Mouse (Mus musculus): Measurements from ENCODE around the gene Bcas3. TPM values are rescaled to one million over a fixed set of nuclear protein-coding genes. Genes with fewer than 3 reads are reported as not detected.
A peak's percentile ranks its signal among the peaks of the same experiment; 100 is the strongest.

Bcas3 gene
- polyA plus RNA-seq, 1 experiment from 2014 or later = 29.7 TPM

GRCm38 (mm10) chr11:85366168-85366567, 13.2 kb downstream of the Bcas3 start:
- Histone ChIP-seq H3K9ac (ENCODE audit: low read depth, low read length) (no peak overlapping the region), H3K36me3 (ENCODE audit: control insufficient read depth, insufficient read depth, low read length) (peaks cover 8% of the 10 kb centered on the region)
- WGBS = 92% methylated on average over 3 of the region's 3 CpGs

GRCm38 (mm10) chr11:85367823-85368222, 14.9 kb downstream of the Bcas3 start:
- Histone ChIP-seq H3K9ac (ENCODE audit: low read depth, low read length) (no peak overlapping the region), H3K36me3 (ENCODE audit: control insufficient read depth, insufficient read depth, low read length) (peaks cover 8% of the 10 kb centered on the region), H3K9me3 (ENCODE audit: control insufficient read depth, low read length) (no peaks in the 10 kb centered on the region), H3K27me3 (replicated peaks; ENCODE audit: control insufficient read depth, insufficient read depth, low read length) (no peaks in the 10 kb centered on the region), H3K4me1 (ENCODE audit: control insufficient read depth, insufficient read depth, low read depth, low read length) (no peaks in the 10 kb centered on the region), H3K4me2 (ENCODE audit: low read length) (no peak overlapping the region), H3K4me3 (ENCODE audit: low read length) (no peak overlapping the region), H3K27ac (ENCODE audit: low read depth, low read length) (no peak overlapping the region)
- WGBS = 51% methylated on average over 3 of the region's 3 CpGs
- ATAC-seq = no peak

More at GRCm38 (mm10) chr11:85366168-85366567, 13.2 kb downstream of the Bcas3 start:
- Histone ChIP-seq H3K4me3 (ENCODE audit: low read length) (no peak overlapping the region), H3K27ac (ENCODE audit: low read depth, low read length) (no peak overlapping the region), H3K9me3 (ENCODE audit: control insufficient read depth, low read length) (no peaks in the 10 kb centered on the region), H3K4me2 (ENCODE audit: low read length) (no peak overlapping the region), H3K4me1 (ENCODE audit: control insufficient read depth, insufficient read depth, low read depth, low read length) (no peaks in the 10 kb centered on the region), H3K27me3 (replicated peaks; ENCODE audit: control insufficient read depth, insufficient read depth, low read length) (no peaks in the 10 kb centered on the region)
- ATAC-seq = no peak

- 87% methylated on average over 3 of the region's 3 CpGs for WGBS
- Histone ChIP-seq H3K9me3 (ENCODE audit: control insufficient read depth, low read length) (no peaks in the 10 kb centered on the region), H3K27ac (ENCODE audit: low read depth, low read length) (no peak overlapping the region), H3K27me3 (replicated peaks; ENCODE audit: control insufficient read depth, insufficient read depth, low read length) (no peaks in the 10 kb centered on the region), H3K4me2 (ENCODE audit: low read length) (no peak overlapping the region), H3K4me1 (ENCODE audit: control insufficient read depth, insufficient read depth, low read depth, low read length) (no peaks in the 10 kb centered on the region), H3K4me3 (ENCODE audit: low read length) (no peak overlapping the region), H3K36me3 (ENCODE audit: control insufficient read depth, insufficient read depth, low read length) (no peaks in the 10 kb centered on the region), H3K9ac (ENCODE audit: low read depth, low read length) (no peak overlapping the region)
- no peak for ATAC-seq
Measured at GRCm38 (mm10) chr11:85379091-85379490, 26.1 kb downstream of the Bcas3 start.

GRCm38 (mm10) chr11:85380046-85380445, 27.1 kb downstream of the Bcas3 start:
- no peak for ATAC-seq
- Histone ChIP-seq H3K4me1 (ENCODE audit: control insufficient read depth, insufficient read depth, low read depth, low read length) (no peaks in the 10 kb centered on the region), H3K9me3 (ENCODE audit: control insufficient read depth, low read length) (no peaks in the 10 kb centered on the region), H3K4me3 (ENCODE audit: low read length) (no peak overlapping the region), H3K36me3 (ENCODE audit: control insufficient read depth, insufficient read depth, low read length) (no peaks in the 10 kb centered on the region), H3K4me2 (ENCODE audit: low read length) (no peak overlapping the region), H3K27me3 (replicated peaks; ENCODE audit: control insufficient read depth, insufficient read depth, low read length) (no peaks in the 10 kb centered on the region), H3K27ac (ENCODE audit: low read depth, low read length) (no peak overlapping the region), H3K9ac (ENCODE audit: low read depth, low read length) (no peak overlapping the region)
- 14% methylated on average over 1 of the region's 1 CpGs for WGBS

- Histone ChIP-seq H3K4me2 (ENCODE audit: low read length) (no peak overlapping the region), H3K27me3 (replicated peaks; ENCODE audit: control insufficient read depth, insufficient read depth, low read length) (no peaks in the 10 kb centered on the region), H3K36me3 (ENCODE audit: control insufficient read depth, insufficient read depth, low read length) (no peaks in the 10 kb centered on the region), H3K4me1 (ENCODE audit: control insufficient read depth, insufficient read depth, low read depth, low read length) (no peaks in the 10 kb centered on the region), H3K9ac (ENCODE audit: low read depth, low read length) (no peak overlapping the region), H3K9me3 (ENCODE audit: control insufficient read depth, low read length) (no peaks in the 10 kb centered on the region), H3K4me3 (ENCODE audit: low read length) (no peak overlapping the region), H3K27ac (ENCODE audit: low read depth, low read length) (no peak overlapping the region)
- 19% methylated on average over 4 of the region's 4 CpGs for WGBS
- ATAC-seq = 0 out of 2 replicates have a peak, but pooled peaks have one; percentile 61
Measured at GRCm38 (mm10) chr11:85382055-85382454, 29.1 kb downstream of the Bcas3 start.

GRCm38 (mm10) chr11:85383975-85384821, 31.2 kb downstream of the Bcas3 start:
- H3K9ac ChIP-seq (ENCODE audit: low read depth, low read length) = no peak overlapping the region
- ATAC-seq = no peak
- no peak overlapping the region for H3K27ac ChIP-seq (ENCODE audit: low read depth, low read length)
- no peaks in the 10 kb centered on the region for H3K9me3 ChIP-seq (ENCODE audit: control insufficient read depth, low read length)
- no peak overlapping the region for H3K4me2 ChIP-seq (ENCODE audit: low read length)
- WGBS = 92% methylated on average over 7 of the region's 7 CpGs
- no peaks in the 10 kb centered on the region for H3K27me3 ChIP-seq (replicated peaks; ENCODE audit: control insufficient read depth, insufficient read depth, low read length)
- no peak overlapping the region for H3K4me3 ChIP-seq (ENCODE audit: low read length)
- H3K4me1 ChIP-seq (ENCODE audit: control insufficient read depth, insufficient read depth, low read depth, low read length) = no peaks in the 10 kb centered on the region
- H3K36me3 ChIP-seq (ENCODE audit: control insufficient read depth, insufficient read depth, low read length) = no peaks in the 10 kb centered on the region

- no peaks in the 10 kb centered on the region for H3K36me3 ChIP-seq (ENCODE audit: control insufficient read depth, insufficient read depth, low read length)
- H3K4me3 ChIP-seq (ENCODE audit: low read length) = no peak overlapping the region
- H3K4me2 ChIP-seq (ENCODE audit: low read length) = no peak overlapping the region
- H3K9ac ChIP-seq (ENCODE audit: low read depth, low read length) = no peak overlapping the region
- H3K9me3 ChIP-seq (ENCODE audit: control insufficient read depth, low read length) = no peaks in the 10 kb centered on the region
- no peaks in the 10 kb centered on the region for H3K27me3 ChIP-seq (replicated peaks; ENCODE audit: control insufficient read depth, insufficient read depth, low read length)
- peaks cover 3% of the 10 kb centered on the region for H3K4me1 ChIP-seq (ENCODE audit: control insufficient read depth, insufficient read depth, low read depth, low read length)
- H3K27ac ChIP-seq (ENCODE audit: low read depth, low read length) = peak overlapping the region; percentile 25; the same call in 1 of the 2 replicates
- 28% methylated on average over 12 of the region's 12 CpGs for WGBS
- ATAC-seq = no peak
Measured at GRCm38 (mm10) chr11:85392179-85392863, 39.4 kb downstream of the Bcas3 start.

GRCm38 (mm10) chr11:85392864-85393220, 39.9 kb downstream of the Bcas3 start:
- Histone ChIP-seq H3K9ac (ENCODE audit: low read depth, low read length) (no peak overlapping the region), H3K36me3 (ENCODE audit: control insufficient read depth, insufficient read depth, low read length) (no peaks in the 10 kb centered on the region), H3K27me3 (replicated peaks; ENCODE audit: control insufficient read depth, insufficient read depth, low read length) (no peaks in the 10 kb centered on the region), H3K27ac (ENCODE audit: low read depth, low read length) (peak overlapping the region; percentile 39; the same call in 1 of the 2 replicates), H3K4me3 (ENCODE audit: low read length) (no peak overlapping the region), H3K4me2 (ENCODE audit: low read length) (no peak overlapping the region; the same call in 1 of the 2 replicates), H3K9me3 (ENCODE audit: control insufficient read depth, low read length) (no peaks in the 10 kb centered on the region), H3K4me1 (ENCODE audit: control insufficient read depth, insufficient read depth, low read depth, low read length) (peaks cover 3% of the 10 kb centered on the region)
- WGBS = 36% methylated on average over 9 of the region's 9 CpGs
- no peak for ATAC-seq

- no peaks in the 10 kb centered on the region for H3K36me3 ChIP-seq (ENCODE audit: control insufficient read depth, insufficient read depth, low read length)
- no peaks in the 10 kb centered on the region for H3K9me3 ChIP-seq (ENCODE audit: control insufficient read depth, low read length)
- H3K9ac ChIP-seq (ENCODE audit: low read depth, low read length) = no peak overlapping the region
- no peak overlapping the region for H3K27ac ChIP-seq (ENCODE audit: low read depth, low read length)
- peaks cover 3% of the 10 kb centered on the region for H3K4me1 ChIP-seq (ENCODE audit: control insufficient read depth, insufficient read depth, low read depth, low read length)
- H3K4me3 ChIP-seq (ENCODE audit: low read length) = no peak overlapping the region
- ATAC-seq = no peak
- H3K27me3 ChIP-seq (replicated peaks; ENCODE audit: control insufficient read depth, insufficient read depth, low read length) = no peaks in the 10 kb centered on the region
- H3K4me2 ChIP-seq (ENCODE audit: low read length) = no peak overlapping the region
- 66% methylated on average over 3 of the region's 3 CpGs for WGBS
Measured at GRCm38 (mm10) chr11:85393990-85394389, 41.0 kb downstream of the Bcas3 start.
